Mouse (Mus musculus) heart, embryonic 10.5 days (tissue): Measurements from ENCODE around the gene Wdpcp. TPM values are rescaled to one million over a fixed set of nuclear protein-coding genes. Genes with fewer than 3 reads are reported as not detected.

Source experiments
- DNase-seq: peaks from one replicate; pipeline ENCODE4 v3.0.0-alpha.2; 2017; ENCODE audit warnings: low spot score
- H3K27ac ChIP-seq: fragments of 300-500 bp; sonication (generic); 2 replicates; pipeline ENCODE4 v1.5.1; 2016; ENCODE audit warnings: mild to moderate bottlenecking
- H3K27me3 ChIP-seq: fragments of 300-500 bp; sonication (generic); 2 replicates; pipeline ENCODE4 v1.6.1; 2016; ENCODE audit warnings: mild to moderate bottlenecking; ENCODE audit not compliant: poor library complexity, insufficient read depth, severe bottlenecking
- H3K36me3 ChIP-seq: fragments of 300-500 bp; sonication (generic); 2 replicates; pipeline ENCODE4 v1.6.1; 2016; ENCODE audit warnings: mild to moderate bottlenecking, moderate library complexity
- H3K4me1 ChIP-seq: fragments of 300-500 bp; sonication (generic); 2 replicates; pipeline ENCODE4 v1.6.1; 2016; ENCODE audit warnings: mild to moderate bottlenecking
- H3K4me3 ChIP-seq: fragments of 300-500 bp; sonication (generic); 2 replicates; pipeline ENCODE4 v1.5.1; 2016; ENCODE audit warnings: mild to moderate bottlenecking, moderate library complexity
- H3K9me3 ChIP-seq: fragments of 300-500 bp; sonication (generic); 2 replicates; pipeline ENCODE4 v1.6.1; 2016; ENCODE audit warnings: mild to moderate bottlenecking, moderate library complexity
- WGBS: fragments of 180-500 bp; shearing (Covaris S2); methylation state at CpG from one replicate; pipeline ENCODE4 v1.1.7; 2016; 5-methylcytosine and 5-hydroxymethylcytosine counted together
- polyA plus RNA-seq: library from polyadenylated mRNA; unstranded; fragments of >200 nt; fragmentation: Nextera tagmentation; extraction: Ambion mirVana; gene quantifications from 2 replicates; pipeline ENCODE4 v1.2.1, GENCODE M21; 2016

Gene Wdpcp
- polyA plus RNA-seq, 1 experiment from 2014 or later, result 7.0 TPM

- H3K27me3 ChIP-seq, result no peaks in the 10 kb centered on the region
- no peak overlapping the region for H3K27ac ChIP-seq
- no peak overlapping the region for H3K4me3 ChIP-seq
- no peaks in the 10 kb centered on the region for H3K4me1 ChIP-seq
- no peaks in the 10 kb centered on the region for H3K36me3 ChIP-seq
- 69% methylated on average over 3 of the region's 3 CpGs for WGBS
- DNase-seq, result no peak
- H3K9me3 ChIP-seq, result no peaks in the 10 kb centered on the region
Measured at GRCm38 (mm10) chr11:21697642-21698041, 125.6 kb downstream of the Wdpcp start.

GRCm38 (mm10) chr11:21713508-21713907 lies 141.5 kb downstream of the Wdpcp start:
- Histone ChIP-seq H3K27ac (no peak overlapping the region), H3K4me3 (no peak overlapping the region), H3K36me3 (0 out of 2 replicates have a peak, but pooled peaks cover 9% of the 10 kb centered on the region), H3K9me3 (no peaks in the 10 kb centered on the region), H3K4me1 (no peaks in the 10 kb centered on the region), H3K27me3 (no peaks in the 10 kb centered on the region)
- DNase-seq, result no peak

- WGBS, result 97% methylated on average over 1 of the region's 1 CpGs
Measured at GRCm38 (mm10) chr11:21714065-21714464, 142.0 kb downstream of the Wdpcp start.

DNA sequence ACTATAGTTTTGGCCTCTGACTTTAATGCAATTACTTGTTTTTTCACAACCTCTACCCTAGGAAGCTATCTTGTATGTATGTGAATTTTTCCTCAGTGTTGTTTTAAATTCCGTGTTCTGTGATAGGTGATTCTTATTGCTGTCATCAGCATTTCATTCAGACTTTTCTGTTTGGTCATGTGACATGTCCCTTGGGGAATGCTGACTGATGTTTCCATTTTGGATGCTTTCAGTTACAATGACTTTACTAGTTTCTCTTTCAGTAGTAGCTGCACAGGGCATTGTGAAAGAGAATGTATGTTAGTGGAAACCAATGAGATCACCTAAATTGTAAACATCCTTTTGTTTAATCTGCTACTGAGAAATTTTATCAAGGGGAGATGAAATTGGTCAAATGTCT lies 154.3 kb downstream of the Wdpcp start:
- Histone ChIP-seq H3K4me1 (no peaks in the 10 kb centered on the region), H3K4me3 (no peak overlapping the region), H3K27ac (no peak overlapping the region), H3K9me3 (no peaks in the 10 kb centered on the region), H3K27me3 (no peaks in the 10 kb centered on the region), H3K36me3 (no peaks in the 10 kb centered on the region)
- WGBS, result 50% methylated on average over 1 of the region's 1 CpGs
- no peak for DNase-seq

More at GRCm38 (mm10) chr11:21714065-21714464, 142.0 kb downstream of the Wdpcp start:
- H3K4me3 ChIP-seq, result no peak overlapping the region
- no peaks in the 10 kb centered on the region for H3K9me3 ChIP-seq
- H3K27me3 ChIP-seq, result no peaks in the 10 kb centered on the region
- no peak for DNase-seq
- H3K36me3 ChIP-seq, result 0 out of 2 replicates have a peak, but pooled peaks cover 9% of the 10 kb centered on the region
- H3K4me1 ChIP-seq, result no peaks in the 10 kb centered on the region
- no peak overlapping the region for H3K27ac ChIP-seq

DNA sequence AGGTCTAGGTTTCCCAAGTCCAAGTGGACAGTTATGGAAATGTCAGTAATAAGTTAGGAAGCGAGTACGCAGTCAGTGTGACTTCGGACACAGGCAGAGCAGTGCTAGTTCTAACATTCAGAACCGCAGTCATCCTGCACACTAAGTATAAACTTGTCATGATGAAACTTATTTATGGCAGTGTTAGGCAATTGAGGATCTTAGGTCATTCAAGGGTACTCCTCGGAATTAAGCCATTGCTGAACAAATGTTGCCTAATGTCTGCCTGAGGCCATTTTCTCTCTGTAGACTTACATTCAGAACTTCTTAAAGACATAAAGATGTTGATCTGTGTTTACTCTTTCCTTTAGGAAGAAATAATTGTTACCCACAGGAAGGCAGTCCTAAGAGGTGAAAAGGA lies 157.0 kb downstream of the Wdpcp start:
- Histone ChIP-seq H3K27me3 (no peaks in the 10 kb centered on the region), H3K4me3 (no peak overlapping the region), H3K9me3 (no peaks in the 10 kb centered on the region), H3K27ac (no peak overlapping the region), H3K4me1 (no peaks in the 10 kb centered on the region), H3K36me3 (no peaks in the 10 kb centered on the region)
- no peak for DNase-seq
- 87% methylated on average over 5 of the region's 5 CpGs for WGBS

- no peak overlapping the region for H3K4me3 ChIP-seq
- no peaks in the 10 kb centered on the region for H3K36me3 ChIP-seq
- DNase-seq, result no peak
- no peaks in the 10 kb centered on the region for H3K4me1 ChIP-seq
- WGBS, result 91% methylated on average over 6 of the region's 6 CpGs
- no peaks in the 10 kb centered on the region for H3K27me3 ChIP-seq
- H3K9me3 ChIP-seq, result no peaks in the 10 kb centered on the region
- H3K27ac ChIP-seq, result no peak overlapping the region
Measured at GRCm38 (mm10) chr11:21729961-21730360, 157.9 kb downstream of the Wdpcp start.

DNA sequence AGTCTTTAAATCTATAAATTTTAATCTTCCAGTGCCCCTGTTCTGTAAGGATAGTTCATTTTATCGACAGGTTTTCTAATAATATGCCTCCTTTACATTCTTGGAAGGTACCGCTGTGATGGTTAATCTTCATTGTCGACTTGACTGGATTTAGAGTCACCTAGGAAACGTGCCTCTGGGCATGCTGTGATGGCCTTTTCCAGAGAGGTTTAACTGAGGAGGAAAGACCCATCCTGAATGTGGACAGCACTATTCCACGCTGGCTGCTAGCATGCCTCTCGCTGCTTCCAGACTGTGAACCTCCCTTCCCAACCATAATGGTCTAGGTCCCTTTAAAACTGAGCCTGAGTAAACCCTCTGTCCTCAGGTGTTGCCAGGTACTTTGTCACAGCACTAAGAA lies 163.2 kb downstream of the Wdpcp start:
- Histone ChIP-seq H3K27me3 (no peaks in the 10 kb centered on the region), H3K27ac (no peak overlapping the region), H3K4me1 (peaks cover 5% of the 10 kb centered on the region; the same call in 1 of the 2 replicates), H3K36me3 (no peaks in the 10 kb centered on the region), H3K4me3 (no peak overlapping the region), H3K9me3 (no peaks in the 10 kb centered on the region)
- 70% methylated on average over 6 of the region's 6 CpGs for WGBS
- no peak for DNase-seq

DNA sequence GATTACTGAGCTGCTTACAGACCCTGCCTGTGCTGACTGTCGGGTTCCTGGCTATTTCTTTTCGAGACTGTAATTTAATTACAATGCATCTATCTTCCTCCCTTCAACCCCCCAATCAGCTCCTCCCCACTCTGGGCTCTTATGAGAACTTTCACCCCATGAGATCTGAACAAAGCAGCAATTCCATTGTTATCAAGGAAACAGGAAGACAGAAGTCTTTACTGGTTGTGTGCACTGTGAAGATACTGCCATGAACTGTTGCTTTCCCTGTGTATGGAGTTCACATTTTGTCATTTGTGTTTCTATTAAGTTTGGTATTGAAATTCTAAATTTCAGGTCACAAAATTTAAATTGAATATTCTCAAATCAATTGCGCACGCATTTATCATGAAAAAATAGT lies 177.5 kb downstream of the Wdpcp start:
- no peak for DNase-seq
- no peaks in the 10 kb centered on the region for H3K9me3 ChIP-seq
- no peaks in the 10 kb centered on the region for H3K36me3 ChIP-seq
- 60% methylated on average over 4 of the region's 4 CpGs for WGBS
- H3K27me3 ChIP-seq, result no peaks in the 10 kb centered on the region
- no peak overlapping the region for H3K27ac ChIP-seq
- no peak overlapping the region for H3K4me3 ChIP-seq
- peaks cover 4% of the 10 kb centered on the region; the same call in 1 of the 2 replicates for H3K4me1 ChIP-seq

GRCm38 (mm10) chr11:21763201-21763600 lies 191.2 kb downstream of the Wdpcp start:
- Histone ChIP-seq H3K27ac (no peak overlapping the region), H3K27me3 (no peaks in the 10 kb centered on the region), H3K4me3 (no peak overlapping the region), H3K4me1 (no peaks in the 10 kb centered on the region), H3K36me3 (no peaks in the 10 kb centered on the region), H3K9me3 (no peaks in the 10 kb centered on the region)
- DNase-seq, result no peak
- 87% methylated on average over 4 of the region's 4 CpGs for WGBS

DNA sequence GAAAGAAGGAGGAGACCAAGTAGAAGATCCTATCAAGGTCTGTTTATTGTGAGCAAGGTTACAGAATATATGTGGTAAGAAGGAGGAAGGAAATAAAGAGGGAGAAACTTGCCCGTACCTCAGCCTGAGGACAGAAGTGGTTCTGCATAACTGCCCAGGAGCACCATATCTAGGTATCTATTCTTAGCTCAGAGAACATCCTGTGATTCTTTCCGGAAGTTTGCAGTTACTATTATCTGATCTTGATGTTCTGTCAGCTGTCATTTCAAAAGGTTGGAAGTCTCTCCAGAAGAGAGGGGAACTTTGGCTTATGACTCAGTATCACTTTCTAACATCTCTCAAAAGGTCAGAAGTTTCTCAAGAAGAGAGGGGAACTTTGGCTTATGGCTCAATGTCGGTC lies 216.8 kb downstream of the Wdpcp start:
- DNase-seq, result no peak
- 68% methylated on average over 3 of the region's 3 CpGs for WGBS
- Histone ChIP-seq H3K4me1 (no peaks in the 10 kb centered on the region), H3K27ac (no peak overlapping the region), H3K4me3 (no peak overlapping the region), H3K36me3 (no peaks in the 10 kb centered on the region), H3K9me3 (no peaks in the 10 kb centered on the region), H3K27me3 (no peaks in the 10 kb centered on the region)

DNA sequence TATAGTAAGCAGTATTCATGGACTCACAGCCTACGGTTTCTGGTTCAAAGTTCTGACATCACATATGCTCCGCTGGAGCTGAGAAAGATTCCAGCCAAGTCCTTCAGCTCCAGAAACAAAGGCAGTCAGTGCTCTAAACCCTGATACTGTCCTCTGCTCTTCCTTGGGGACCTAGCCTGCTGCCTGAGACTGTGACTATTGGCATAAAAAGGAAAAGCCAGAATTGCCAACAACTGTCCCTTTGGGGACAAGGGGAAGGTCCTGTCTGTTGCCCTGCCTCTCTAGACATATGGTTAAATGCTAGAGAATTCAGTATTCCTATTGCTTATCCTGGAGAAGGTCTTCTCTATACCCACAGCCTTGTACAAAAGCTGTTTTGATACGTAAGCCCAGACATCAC lies 252.9 kb downstream of the Wdpcp start:
- Histone ChIP-seq H3K27ac (no peak overlapping the region), H3K36me3 (no peaks in the 10 kb centered on the region), H3K9me3 (no peaks in the 10 kb centered on the region), H3K27me3 (no peaks in the 10 kb centered on the region), H3K4me3 (no peak overlapping the region), H3K4me1 (no peaks in the 10 kb centered on the region)
- 85% methylated on average over 3 of the region's 3 CpGs for WGBS
- DNase-seq, result no peak

- Histone ChIP-seq H3K27ac (no peak overlapping the region), H3K4me1 (no peaks in the 10 kb centered on the region), H3K4me3 (no peak overlapping the region), H3K36me3 (no peaks in the 10 kb centered on the region), H3K27me3 (no peaks in the 10 kb centered on the region), H3K9me3 (no peaks in the 10 kb centered on the region)
- no peak for DNase-seq
- 84% methylated on average over 1 of the region's 1 CpGs for WGBS
Measured at GRCm38 (mm10) chr11:21826521-21826920, 254.5 kb downstream of the Wdpcp start.

DNA sequence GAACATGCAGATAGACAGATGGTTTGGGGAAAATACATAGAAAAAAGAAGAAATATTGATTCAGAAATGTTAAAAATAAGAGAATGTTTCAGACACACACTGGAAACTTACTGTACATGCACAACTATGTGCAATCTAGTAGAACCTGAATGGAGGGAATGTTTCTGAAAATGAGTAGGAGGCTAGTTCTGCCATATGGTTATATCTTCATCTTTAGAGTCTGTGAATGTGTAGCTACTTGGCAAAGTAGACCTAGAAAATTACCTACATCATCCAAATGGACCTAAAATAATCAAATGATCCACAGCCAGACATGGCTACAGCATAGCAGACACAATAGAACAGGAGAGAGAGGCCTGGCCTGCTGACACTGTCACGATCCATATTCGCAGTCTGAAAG lies 275.0 kb downstream of the Wdpcp start:
- Histone ChIP-seq H3K9me3 (no peaks in the 10 kb centered on the region), H3K36me3 (no peaks in the 10 kb centered on the region), H3K4me3 (no peak overlapping the region), H3K4me1 (no peaks in the 10 kb centered on the region), H3K27ac (no peak overlapping the region), H3K27me3 (no peaks in the 10 kb centered on the region)
- WGBS, result 90% methylated on average over 2 of the region's 2 CpGs
- DNase-seq, result no peak

DNA sequence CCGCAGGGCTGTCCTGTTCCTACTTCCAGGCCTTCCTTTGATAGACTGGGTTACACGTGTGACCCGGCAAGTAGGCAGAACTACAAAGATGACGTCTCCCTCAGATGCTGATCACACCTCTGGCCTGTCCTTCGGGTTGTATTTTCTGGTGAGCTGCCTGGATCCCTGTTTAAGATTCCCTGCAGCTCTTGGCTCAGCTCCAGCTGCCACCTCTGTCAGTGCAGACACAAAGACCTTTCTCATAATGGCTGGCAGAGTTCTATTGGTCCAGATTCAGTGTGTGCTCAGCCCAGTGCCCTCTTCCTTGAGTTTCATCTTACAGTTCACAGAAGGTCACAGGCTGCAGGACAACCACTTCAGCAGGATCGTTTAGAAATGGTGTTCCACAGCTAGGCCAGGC lies 292.0 kb downstream of the Wdpcp start:
- Histone ChIP-seq H3K9me3 (peaks cover 3% of the 10 kb centered on the region; the same call in 1 of the 2 replicates), H3K4me3 (no peak overlapping the region), H3K36me3 (no peaks in the 10 kb centered on the region), H3K4me1 (peaks cover 5% of the 10 kb centered on the region; the same call in 1 of the 2 replicates), H3K27me3 (no peaks in the 10 kb centered on the region), H3K27ac (no peak overlapping the region)
- 66% methylated on average over 6 of the region's 6 CpGs for WGBS
- DNase-seq, result no peak
